Mouse (Mus musculus): ENCODE results near the gene Wdr4.
A peak's percentile ranks its signal among the peaks of the same experiment; 100 is the strongest.
"Not testable (repeated sequence)": the region's sequence is repeated elsewhere in the genome, so short reads cannot be mapped to it uniquely, and the experiment has no call there.

The Wdr4 gene

DNA sequence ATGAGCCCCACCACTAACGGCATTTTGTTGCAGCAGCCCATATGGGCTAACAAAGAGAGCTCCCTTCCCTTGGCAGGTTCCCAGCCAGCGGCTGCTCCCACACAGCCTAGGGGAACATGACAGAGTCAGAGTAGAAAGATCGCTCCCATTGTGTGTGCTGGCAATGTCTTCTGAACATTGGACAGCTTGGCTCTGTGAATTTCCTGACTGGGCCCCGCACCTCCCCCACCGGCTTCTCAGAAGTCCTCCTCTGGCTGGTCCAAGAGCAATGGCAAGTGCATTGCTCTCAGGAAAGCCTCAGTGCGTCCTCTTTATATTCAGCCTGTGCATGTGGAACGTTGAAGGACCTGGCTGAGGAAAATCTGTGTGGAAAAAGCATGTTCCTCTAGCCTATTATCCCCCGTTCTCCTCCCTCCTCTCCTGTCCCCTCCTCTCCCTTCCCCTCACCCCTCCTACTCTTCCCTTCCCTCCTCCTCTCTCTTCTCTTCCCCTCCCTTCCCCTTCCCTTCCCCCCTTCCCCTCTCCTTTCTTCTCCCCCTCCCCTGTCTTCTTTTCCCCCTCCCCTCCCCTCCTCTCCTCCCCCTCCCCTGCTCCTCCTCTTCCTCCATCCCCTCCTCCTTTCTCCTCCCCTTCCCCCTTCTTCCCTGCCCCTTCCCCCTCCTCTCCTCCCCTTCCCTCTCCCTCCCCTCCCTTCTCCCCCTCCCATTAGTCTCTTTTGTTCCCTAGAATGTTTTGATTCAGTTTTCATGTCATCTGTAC lies 16.3 kb upstream of the Wdr4 start:
- peak; percentile 74 to 79 for DNase-seq (ENCODE audit: low spot score in 2 of 2)

DNA sequence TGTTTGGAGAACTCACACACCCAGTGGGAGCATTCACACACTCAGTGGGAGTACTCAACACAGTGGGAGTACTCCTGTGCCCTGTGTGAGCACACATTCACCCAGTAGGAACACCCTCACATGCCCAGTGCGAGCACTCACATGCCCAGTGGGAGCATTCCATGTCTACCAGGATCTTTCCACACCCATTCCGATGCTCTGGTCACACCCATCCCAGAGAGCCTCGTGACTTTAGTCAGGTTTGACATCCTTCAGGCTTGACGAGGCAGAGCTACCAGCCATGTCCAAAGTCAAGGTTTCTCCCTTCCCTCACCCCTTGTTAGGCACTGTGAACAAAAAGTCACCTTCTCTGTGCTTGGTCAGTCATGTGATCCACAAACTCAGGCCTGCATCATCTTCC lies 15.6 kb upstream of the Wdr4 start:
- DNase-seq (ENCODE audit: low spot score in 2 of 2): no peak

DNA sequence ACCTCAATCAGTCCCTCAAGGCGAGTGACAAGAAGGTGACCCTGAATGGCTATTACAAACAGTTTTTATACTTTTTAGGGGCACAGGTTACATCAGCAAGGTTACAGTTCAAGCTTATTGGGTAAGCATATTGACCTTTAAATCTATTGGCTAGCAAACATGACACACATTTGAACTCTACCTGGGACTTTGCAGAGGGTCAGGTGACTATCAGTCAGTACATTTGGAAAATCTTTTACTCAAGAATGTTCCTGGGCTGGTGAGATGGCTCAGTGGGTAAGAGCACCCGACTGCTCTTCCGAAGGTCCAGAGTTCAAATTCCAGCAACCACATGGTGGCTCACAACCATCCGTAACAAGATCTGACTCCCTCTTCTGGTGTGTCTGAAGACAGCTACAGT lies 12.6 kb upstream of the Wdr4 start:
- DNase-seq (ENCODE audit: low spot score in 2 of 2): not testable (repeated sequence)

DNA sequence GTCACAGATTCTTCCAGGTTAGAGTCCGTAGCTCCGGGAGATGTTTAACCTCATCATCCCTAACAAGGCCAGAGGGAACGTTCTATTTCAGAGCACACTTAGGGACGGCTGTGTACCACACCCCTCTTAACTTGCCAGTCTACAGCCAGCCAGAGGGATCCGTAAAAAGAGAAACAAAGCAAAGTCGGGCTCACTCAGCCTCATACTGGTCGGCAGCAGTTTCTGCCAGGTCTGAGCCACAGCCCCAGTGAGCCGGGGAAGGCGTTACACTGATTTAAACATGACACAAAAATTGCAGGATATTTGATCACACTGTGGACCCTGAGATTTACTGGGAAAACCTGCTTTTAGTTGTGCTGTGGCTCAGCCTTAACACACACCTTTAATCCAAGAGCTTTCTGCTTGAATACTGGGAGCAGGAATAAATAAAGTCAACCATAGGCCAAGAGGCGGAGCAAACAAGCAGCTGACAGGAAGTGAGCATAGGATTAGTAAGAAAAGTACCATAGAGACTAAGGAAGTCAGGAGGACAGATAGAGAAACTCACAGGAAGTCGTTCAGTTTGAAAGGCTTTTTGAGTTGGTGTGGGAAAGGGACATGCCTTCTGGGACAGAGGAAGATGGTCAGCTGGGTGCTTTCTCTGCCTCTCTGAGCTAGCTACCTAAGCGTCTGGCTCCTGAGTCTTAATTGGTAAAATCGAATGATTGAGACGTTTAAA lies 11.8 kb upstream of the Wdr4 start:
- no peak for DNase-seq (ENCODE audit: low spot score in 2 of 2)

DNA sequence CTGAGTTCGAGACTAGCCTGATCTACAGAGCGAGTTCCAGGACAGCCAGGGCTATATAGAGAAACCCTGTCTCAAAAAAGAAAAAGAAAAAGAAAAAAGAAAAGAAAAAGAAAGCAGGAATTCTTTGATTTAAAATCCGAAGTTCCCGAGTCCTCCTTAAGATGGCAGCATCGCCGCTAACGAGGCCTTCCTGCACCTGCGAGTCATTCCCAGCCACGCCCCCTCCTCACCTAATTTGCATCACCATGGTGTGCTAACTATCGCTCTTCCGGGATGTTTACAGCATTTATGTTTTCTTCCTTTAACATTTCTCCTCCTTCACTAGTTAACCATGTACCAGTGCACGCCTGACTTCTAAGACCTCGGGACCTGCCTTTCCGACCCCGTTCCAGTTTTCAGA lies 9.5 kb upstream of the Wdr4 start:
- no peak for DNase-seq (ENCODE audit: low spot score in 2 of 2)

DNA sequence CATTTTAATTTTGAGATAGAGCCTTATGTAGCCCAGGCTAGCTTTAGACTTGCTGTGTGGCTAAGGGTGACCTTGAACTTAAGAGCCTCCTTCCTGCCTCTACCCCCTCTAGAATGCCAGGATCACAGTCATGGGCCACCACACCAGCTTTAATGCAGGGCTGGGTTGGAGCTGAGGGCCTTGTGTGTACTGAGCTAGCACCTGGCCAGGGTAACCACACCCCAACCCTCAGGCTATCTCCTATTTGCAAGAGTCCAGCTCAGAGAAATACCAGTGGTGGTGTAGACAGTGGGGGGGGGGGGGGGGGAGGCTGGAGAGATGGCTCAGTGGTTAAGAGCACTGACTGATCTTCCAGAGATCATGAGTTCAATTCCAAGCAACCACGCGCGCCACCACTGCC lies 6.0 kb upstream of the Wdr4 start:
- DNase-seq (ENCODE audit: low spot score in 2 of 2): no peak

DNA sequence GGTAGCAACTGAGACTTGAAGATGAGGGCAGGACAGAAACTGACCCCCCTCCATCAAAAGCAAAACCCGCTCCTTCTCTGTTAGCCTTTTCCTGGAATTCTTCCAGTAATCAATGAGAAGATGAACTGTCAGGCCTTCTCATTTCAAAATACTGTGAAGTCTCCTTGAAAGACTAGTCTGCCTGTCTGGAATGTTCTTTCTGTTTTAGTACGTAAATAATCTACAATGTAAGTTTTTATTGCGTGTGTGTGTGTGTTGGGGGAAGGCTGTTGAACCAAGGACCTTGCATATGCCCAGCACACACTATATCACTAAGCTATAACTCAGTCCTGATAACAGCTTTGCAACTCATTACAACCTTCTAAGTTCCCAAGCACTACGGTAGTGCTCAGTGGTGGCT lies 5.3 kb upstream of the Wdr4 start:
- no peak for DNase-seq (ENCODE audit: low spot score in 2 of 2)

DNA sequence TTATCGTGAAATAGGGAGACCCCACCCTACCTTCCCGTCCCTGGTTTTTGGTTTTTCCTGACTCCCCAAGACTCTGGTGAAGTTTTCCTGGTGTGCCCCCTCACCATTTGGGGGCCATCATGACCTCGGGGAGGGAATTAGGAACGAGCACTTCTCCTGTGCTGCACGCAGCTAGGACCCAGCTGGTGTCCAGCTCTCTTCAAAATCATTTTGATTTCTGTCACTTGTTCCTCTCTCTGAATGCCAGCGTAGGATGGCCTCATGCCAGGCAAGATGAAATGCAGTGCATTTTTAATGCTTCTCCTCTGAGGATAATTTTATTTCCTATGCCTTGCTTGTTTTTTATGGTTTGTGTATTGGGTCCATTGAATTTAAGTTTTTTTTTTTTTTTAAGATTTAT lies 2.2 kb upstream of the Wdr4 start:
- no peak for DNase-seq (ENCODE audit: low spot score in 2 of 2)

DNA sequence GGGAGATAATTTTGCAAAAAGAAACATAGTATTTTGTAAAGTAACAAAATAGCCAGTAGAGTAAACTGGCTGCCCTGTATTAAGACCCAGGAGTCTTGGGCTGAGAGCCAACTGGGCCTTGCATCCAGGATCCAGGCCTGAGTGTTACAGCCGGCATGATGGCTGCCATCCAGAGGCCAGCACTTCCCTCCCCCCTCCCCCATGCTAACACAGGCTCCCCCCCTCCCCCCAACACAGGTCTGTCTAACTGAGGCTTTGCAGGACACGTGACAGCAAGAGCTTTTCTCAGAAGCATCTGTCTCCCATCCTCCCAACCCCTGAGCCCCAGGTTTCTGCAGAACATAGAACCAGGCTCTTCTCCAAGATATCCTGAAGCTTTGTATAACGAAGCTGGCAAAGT lies 1.1 kb upstream of the Wdr4 start:
- peak; percentile 55 to 66 for DNase-seq (ENCODE audit: low spot score in 2 of 2)

DNA sequence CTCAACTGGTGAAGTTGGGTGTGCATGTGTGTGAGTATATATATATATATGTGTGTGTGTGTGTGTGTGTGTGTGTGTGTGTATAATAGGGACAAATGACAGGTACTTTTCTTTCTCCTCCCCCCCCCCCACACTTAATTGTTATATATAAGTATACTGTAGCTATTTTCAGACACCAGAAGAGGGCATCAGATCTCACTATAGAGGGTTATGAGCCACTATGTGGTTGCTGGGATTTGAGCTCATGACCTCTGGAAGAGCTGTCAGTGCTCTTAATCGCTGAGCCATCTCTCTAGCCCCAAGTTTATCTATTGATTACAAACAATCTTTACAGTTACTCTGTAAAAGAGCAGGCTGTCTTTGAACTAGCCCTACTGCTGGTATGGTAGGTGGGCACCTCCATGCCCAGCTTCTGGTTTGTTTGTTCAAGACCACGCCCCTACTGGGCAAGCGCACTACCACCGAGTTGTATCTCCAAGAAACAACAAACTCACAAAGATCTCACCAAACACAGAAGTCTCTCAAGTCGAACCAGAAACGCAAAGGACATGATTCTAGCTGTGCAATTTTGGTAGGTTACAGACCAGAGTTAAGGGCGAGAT lies 335 bp downstream of the Wdr4 start:
- no peak for DNase-seq (ENCODE audit: low spot score in 2 of 2)

DNA sequence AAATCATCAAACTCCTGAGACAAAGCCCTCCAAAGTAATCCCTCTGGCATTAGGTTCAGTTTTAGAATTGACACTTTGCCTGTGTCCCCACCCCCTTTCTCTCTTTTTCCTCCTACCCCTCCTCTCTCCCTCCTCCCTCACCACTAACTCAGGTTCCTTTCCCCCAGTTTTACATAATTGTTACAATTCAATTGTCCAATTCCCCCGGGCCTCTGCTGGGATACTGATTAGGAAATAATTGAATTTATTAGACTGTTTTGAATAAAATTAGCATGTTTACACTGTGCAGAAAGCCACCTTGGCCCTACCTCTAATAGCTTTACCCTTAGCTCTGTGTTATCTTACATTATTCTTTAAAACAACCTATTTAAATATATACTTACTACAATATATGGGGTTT lies 5.1 kb downstream of the Wdr4 start:
- no peak for DNase-seq (ENCODE audit: low spot score in 2 of 2)

DNA sequence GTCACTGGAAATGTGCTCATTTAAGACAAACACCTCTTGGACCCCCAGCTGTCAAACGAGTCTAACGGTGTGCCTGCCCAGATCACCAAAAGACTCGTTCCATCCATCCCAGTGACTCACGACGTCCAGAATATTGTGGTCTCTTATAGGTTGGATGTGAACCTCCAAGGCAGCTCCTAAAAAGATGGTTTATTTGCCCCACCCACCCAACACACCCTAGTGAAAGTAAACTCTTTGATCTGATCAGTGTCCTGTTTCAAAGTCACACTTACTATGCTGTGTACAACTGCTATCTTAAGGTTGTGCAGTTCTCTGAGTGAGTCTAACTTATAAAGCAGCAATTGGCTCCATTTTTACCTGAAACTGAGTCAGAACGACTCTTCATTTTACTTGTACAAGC lies 7.2 kb downstream of the Wdr4 start:
- no peak for DNase-seq (ENCODE audit: low spot score in 2 of 2)

DNA sequence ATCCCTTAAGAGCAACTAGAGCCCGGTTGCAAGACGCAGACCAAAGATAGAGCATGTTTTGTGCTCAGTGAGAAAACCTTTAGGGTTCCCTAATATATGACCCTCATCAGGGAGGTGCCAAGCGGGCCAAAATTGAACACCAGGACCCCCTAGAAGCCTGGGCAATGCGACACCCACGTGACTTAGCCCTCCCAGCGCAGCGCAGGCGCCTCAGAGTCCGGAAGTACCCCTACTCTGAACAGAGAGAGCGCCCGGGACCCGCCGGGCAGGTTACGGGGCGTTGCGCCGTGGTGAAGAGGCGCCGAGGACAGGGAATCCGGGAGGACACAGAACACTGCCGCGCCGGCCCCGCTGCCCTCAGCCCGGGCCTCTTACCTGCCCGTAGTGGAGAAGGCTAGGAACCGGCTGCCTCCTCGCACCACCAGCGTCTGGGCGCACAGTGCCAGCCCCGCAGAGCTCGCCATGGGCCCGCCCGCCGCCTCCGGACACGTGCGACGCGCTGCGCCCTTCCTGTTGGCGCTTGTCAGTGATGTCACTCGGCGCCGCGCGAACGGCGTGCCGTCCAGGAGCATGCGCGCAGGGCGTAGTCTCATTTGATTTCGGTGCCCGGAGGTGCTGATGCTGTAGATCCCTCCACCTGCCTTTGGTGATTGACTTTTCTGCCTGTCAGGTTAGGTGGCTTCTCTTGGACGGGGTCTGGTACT lies 7.8 kb downstream of the Wdr4 start:
- peak; percentile 77 to 79 for DNase-seq (ENCODE audit: low spot score in 2 of 2)

DNA sequence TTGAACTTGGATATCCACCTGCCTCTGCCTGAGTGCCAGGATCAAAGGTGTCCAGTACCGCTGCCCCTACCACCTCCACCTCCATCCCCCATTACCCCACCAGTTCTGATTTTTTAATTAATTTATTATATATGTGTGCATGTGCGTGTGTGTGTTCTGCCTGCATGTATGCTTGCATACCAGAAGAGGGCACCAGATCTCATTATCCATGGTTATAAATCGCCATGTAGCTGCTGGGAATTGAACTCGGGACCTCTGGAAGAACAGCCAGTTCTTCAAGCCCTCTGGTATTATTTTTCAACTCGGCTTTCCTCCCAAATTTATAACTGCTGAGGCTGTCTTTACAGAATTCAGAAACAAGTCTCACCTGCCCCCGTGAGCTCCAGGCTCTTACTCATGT lies 8.8 kb downstream of the Wdr4 start:
- no peak for DNase-seq (ENCODE audit: low spot score in 2 of 2)

DNA sequence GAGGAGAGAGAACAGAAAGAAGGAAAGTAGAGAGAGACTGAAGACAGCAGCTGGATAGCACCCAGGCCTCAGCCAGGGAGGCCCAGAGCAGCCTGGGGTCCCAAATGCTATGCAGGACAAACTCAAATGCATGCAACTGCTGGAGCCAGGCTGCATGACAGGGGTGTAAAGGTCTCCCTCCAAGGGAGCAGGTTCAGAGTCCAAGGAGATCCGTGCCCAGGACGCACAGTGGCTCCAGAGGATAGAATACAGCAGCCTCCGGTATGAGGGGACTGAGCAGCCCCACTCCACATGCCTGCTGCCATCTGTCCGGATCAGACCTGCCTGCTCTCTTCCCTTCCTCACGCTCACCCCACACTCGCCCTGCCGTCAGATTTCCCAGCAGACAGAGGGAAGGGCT lies 13.5 kb downstream of the Wdr4 start:
- no peak for DNase-seq (ENCODE audit: low spot score in 2 of 2)

DNA sequence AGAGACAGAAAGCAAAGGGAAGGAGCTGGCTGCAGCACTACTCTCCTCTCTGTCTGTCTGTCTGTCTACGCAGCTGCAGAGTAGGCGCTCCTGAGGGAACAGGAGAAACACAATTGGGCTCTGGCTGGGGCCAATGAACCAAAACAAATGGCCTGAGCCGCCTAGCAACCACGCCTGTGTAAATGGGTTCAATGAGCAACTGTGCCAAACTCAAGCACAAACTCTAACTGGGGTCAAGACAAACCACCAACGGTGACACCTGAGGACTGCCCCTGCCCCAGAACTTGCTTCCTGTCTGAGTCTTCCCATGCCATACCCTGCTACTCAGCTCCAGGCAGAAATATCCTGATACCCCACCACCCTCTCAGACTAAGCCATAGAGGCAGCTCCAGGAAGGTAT lies 14.8 kb downstream of the Wdr4 start:
- DNase-seq (ENCODE audit: low spot score in 2 of 2): no peak

DNA sequence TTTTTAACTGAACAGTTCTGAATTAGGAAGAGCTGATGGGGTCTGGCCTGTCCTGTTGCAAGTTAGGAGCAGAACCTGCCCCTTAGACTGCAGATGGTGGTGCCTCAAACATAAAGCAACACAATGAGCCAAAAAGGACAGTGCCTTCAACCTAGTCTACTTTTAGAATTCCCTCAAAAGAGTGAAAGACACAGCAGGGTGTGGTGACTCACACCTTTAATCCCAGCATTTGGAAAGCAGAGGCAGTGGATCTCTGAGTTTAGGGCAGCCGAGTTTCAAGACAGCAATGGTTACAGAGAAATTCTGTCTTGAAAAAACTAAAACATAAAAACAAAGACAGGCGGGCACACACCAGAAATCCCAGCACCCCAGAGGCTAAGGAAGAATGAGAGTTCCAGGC lies 15.8 kb downstream of the Wdr4 start:
- DNase-seq (ENCODE audit: low spot score in 2 of 2): no peak

DNA sequence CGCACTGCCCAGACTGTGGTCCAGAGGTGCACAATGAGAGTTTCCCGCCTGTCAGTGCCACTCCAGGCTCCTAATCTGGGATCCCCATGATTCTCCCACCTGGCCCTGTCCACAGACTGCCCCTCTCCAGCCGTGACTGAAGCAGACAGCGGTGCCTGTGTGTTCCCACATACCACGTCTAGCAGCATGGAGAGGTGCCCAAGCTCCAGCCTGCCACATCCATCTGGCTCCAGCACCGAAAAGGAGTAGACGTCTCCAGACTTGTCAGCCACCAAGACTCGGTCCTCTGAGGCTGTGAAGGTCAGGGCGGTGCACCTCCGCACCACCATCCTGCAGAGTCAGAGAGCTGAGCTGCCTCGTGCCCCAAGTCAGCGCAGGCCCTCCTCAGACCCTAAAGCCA lies 16.4 kb downstream of the Wdr4 start:
- DNase-seq (ENCODE audit: low spot score in 2 of 2): no peak

DNA sequence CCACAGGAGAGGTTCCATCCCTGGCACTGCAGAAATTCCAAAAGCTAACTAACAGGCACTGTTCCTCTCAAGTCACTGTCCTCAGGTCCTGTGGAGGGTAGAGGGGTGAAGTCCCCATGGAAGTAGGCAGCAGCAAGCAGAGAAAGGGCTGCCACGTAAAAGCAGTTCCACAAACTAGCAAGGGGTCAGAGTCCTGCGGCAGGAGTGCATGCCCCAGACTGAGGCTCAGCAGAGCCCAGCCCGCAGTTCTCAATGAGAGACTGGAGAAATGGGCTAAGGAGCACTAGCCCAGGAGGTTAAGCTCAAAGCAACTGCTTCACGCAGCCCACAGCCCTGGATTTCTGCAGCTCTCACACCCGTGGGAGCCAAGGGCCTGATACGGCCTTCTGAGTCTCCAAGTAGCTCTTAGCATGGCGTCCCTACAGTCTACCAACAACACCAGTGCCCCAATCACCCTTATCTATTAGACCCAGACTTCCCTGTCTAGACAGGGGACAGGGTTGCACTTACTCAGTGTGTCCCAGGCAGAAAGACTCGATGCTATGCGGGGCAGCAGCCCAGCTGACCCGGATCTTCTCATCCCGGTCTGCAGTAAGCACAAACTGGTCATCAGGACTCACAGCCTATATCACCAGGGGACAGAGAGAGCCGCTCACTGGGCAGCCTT lies 17.4 kb downstream of the Wdr4 start:
- DNase-seq (ENCODE audit: low spot score in 2 of 2): no peak

DNA sequence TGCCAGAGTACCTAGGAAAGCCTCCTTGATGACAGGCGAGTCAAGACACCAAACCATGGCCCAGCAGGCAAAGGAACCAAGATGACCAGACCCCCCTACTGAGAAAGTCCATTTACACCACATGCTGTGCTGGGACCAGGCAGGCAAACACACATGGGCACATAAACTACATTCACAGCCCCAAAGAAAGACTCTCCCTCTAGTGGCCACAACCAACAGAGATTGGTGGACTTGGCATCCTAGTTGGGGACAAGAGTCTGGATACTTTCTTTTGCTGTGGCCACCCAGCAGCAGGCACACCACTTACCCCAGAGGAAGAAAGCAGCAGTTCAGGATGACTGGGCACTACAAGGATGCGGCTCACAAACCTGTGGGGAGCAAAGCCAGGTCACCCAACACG lies 18.9 kb downstream of the Wdr4 start:
- DNase-seq (ENCODE audit: low spot score in 2 of 2): no peak

DNA sequence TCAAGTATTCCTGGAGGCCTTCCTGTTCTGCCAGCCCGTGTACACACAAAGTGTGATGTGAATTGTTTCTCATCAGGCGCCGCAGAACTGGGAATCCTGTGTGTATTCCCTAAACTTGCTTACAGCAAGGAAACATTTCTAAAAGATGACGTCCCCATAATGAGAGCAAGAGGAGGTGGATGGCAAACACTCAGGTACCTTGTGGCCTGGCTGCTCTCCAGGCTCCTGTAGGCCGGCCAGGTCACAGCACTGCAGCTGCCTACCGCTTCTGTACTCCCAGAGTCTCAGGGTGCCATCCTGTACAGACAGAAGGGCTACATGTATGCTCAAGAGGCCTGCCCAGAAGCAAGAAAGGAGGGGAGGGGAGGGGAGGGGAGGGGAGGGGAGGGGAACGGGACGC lies 19.4 kb downstream of the Wdr4 start:
- no peak for DNase-seq (ENCODE audit: low spot score in 2 of 2)

DNA sequence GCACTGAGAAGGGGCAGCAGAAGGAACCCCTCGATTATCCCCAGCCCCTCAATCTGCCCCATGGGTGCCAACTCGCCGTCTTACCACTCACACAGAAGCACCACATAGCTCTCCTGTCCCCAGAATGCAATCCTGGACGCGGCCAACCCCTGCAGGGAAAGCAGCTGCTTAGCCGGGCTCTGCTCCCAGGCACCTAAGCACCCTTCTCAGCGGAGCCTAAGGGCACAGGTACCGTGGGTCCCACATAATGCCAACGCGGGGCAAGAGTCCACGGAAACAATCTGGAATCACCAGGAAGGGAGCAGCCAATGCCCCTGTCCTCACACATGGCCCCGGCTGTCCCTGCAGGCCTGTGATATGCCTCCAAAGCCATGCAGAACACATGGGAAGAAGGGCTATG lies 20.1 kb downstream of the Wdr4 start:
- DNase-seq (ENCODE audit: low spot score in 2 of 2): no peak
